Comparison of ENCODE assay signal across 9 mouse cellular contexts in the genomic region with DNA sequence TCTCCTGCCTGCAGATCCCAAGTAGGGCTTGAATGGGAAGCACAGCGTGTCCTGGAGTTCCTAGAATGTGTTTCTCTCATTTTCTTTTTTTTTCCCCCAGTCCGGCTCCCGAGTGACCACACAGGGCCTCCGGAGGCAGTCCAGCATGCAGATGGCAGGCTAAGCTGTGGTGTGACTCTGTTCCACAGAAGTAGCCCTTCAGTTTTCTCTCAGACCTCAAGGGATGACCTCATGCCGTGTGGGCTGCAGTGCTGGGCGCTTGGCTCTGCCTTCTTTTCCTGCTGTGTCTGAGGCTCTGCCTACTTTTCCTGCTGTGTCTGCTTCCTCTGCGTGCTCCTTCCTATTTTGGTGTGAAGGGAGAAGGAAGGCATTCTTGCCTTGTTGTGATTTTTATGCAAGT.
DNase-seq lines count a peak whose midpoint lies in the region; ATAC-seq and TF ChIP-seq lines count a peak whose summit lies in the region.
"Had no signal": no experiment of that assay in that cellular context is flagged by ENCODE, and none has a peak within 500 bp of the region (broad histone marks: within the 10 kb centered on the region; RNA-seq: fewer than 3 reads in every experiment).

No protein-coding gene starts in this region.

- H3K4me3 ChIP-seq in lung, embryonic 16.5 days (ENCODE audit: low read length): 0 out of 2 replicates have a peak overlapping the region, but pooled peaks have one; percentile 4
- no peak overlapping the region for H3K4me3 ChIP-seq in lung, adult 2 months (replicated peaks; ENCODE audit: extremely low read depth, low read depth, low read length)
- no peak overlapping the region for H3K4me3 ChIP-seq in heart, embryonic 15.5 days
- H3K4me3 ChIP-seq in stomach, embryonic 14.5 days (ENCODE audit: low read depth, low read length): no peak overlapping the region

- DNase-seq in lung, adult 2 months: no peak
- peak; percentile 5 for DNase-seq in embryo, embryonic 9.5 days (ENCODE audit: extremely low spot score)
- no peak for DNase-seq in adrenal gland, postnatal 4 days (ENCODE audit: low spot score in 2 of 2)
- no peak for DNase-seq in adrenal gland, adult 18-20 months (ENCODE audit: low spot score in 2 of 2)

- H3K27ac ChIP-seq in lung, embryonic 16.5 days (ENCODE audit: low read length): peak overlapping the region; percentile 75
- peak overlapping the region; percentile 51 for H3K27ac ChIP-seq in heart, embryonic 15.5 days
- H3K27ac ChIP-seq in stomach, embryonic 14.5 days (ENCODE audit: low read length): peak overlapping the region; percentile 35; the same call in 1 of the 2 replicates

- TF ChIP-seq POLR2A in lung, adult 2 months (IDR thresholded peaks at IDR 0.05; ENCODE audit: borderline replicate concordance, extremely low read depth, low read depth, low read length): no peak

- H3K9ac ChIP-seq in lung, embryonic 16.5 days (ENCODE audit: low read length): 0 out of 2 replicates have a peak overlapping the region, but pooled peaks have one; percentile 31
- H3K9ac ChIP-seq in heart, embryonic 15.5 days: no peak overlapping the region
- no peak overlapping the region for H3K9ac ChIP-seq in stomach, embryonic 14.5 days (replicated peaks; ENCODE audit: low read depth, low read length)

- H3K9me3 ChIP-seq in lung, embryonic 16.5 days (ENCODE audit: control insufficient read depth, low read length): no peaks in the 10 kb centered on the region
- no peaks in the 10 kb centered on the region for H3K9me3 ChIP-seq in heart, embryonic 15.5 days (replicated peaks)
- no peaks in the 10 kb centered on the region for H3K9me3 ChIP-seq in stomach, embryonic 14.5 days (ENCODE audit: control insufficient read depth, low read depth, low read length)

- TF ChIP-seq CTCF in lung, adult 2 months (IDR thresholded peaks at IDR 0.05; ENCODE audit: insufficient read depth, low read length): no peak

- peak overlapping the region; percentile 2 for H3K4me2 ChIP-seq in lung, embryonic 16.5 days (ENCODE audit: low read depth, low read length)
- H3K4me2 ChIP-seq in heart, embryonic 15.5 days: peak overlapping the region; percentile 41; the same call in 1 of the 2 replicates
- H3K4me2 ChIP-seq in stomach, embryonic 14.5 days (replicated peaks; ENCODE audit: low read depth, low read length): 0 out of 2 replicates have a peak overlapping the region, but pooled peaks have one; percentile 14

- no peaks in the 10 kb centered on the region for H3K36me3 ChIP-seq in lung, embryonic 16.5 days (ENCODE audit: control insufficient read depth, insufficient read depth, low read length)
- no peaks in the 10 kb centered on the region for H3K36me3 ChIP-seq in heart, embryonic 15.5 days
- H3K36me3 ChIP-seq in stomach, embryonic 14.5 days (ENCODE audit: control insufficient read depth, insufficient read depth, low read length): no peaks in the 10 kb centered on the region

- H3K27me3 ChIP-seq in lung, embryonic 16.5 days (ENCODE audit: control insufficient read depth, insufficient read depth, low read depth, low read length): no peaks in the 10 kb centered on the region
- H3K27me3 ChIP-seq in heart, embryonic 15.5 days: no peaks in the 10 kb centered on the region
- no peaks in the 10 kb centered on the region for H3K27me3 ChIP-seq in stomach, embryonic 14.5 days (ENCODE audit: control insufficient read depth, insufficient read depth, low read length)

- WGBS in lung, embryonic 16.5 days: 18% methylated on average over 7 of the region's 7 CpGs
- 30% methylated on average over 7 of the region's 7 CpGs for WGBS in lung, adult 2 months
- 30% methylated on average over 7 of the region's 7 CpGs for WGBS in heart, embryonic 15.5 days
- 40% methylated on average over 7 of the region's 7 CpGs for WGBS in stomach, embryonic 14.5 days

- ATAC-seq in lung, embryonic 16.5 days (ENCODE audit: low read depth): peak; percentile 78
- ATAC-seq in heart, embryonic 15.5 days (replicated peaks; ENCODE audit: insufficient number of reproducible peaks, insufficient read depth, low FRiP score, low read depth): no peak
- peak; percentile 49; the same call in 1 of the 2 replicates for ATAC-seq in stomach, embryonic 14.5 days (ENCODE audit: insufficient number of reproducible peaks, insufficient read depth, low FRiP score, low read depth)
- no peak for ATAC-seq in erythroid progenitor cell, adult 5-6 weeks (replicated peaks; ENCODE audit: low FRiP score, poor library complexity, severe bottlenecking)
- ATAC-seq: Patski had no signal

- H3K4me1 ChIP-seq in lung, embryonic 16.5 days (replicated peaks; ENCODE audit: control insufficient read depth, insufficient read depth, low read length): peaks cover 13% of the 10 kb centered on the region
- H3K4me1 ChIP-seq in lung, adult 2 months (ENCODE audit: control insufficient read depth, insufficient read depth, low read length): no peaks in the 10 kb centered on the region
- peaks cover 18% of the 10 kb centered on the region for H3K4me1 ChIP-seq in heart, embryonic 15.5 days (replicated peaks)
- H3K4me1 ChIP-seq in stomach, embryonic 14.5 days (ENCODE audit: control insufficient read depth, insufficient read depth, low read length): peaks cover 9% of the 10 kb centered on the region; the same call in 1 of the 2 replicates

Comparison
In these comparisons a context has a peak if more than half of its experiments do, and no peak if none do; other contexts are left out.
1. ATAC-seq: peak in lung, embryonic 16.5 days (single experiment) and stomach, embryonic 14.5 days (single experiment); none in heart, embryonic 15.5 days (single experiment) and erythroid progenitor cell, adult 5-6 weeks (single experiment).
2. Peak in every context shown above with its lines, with median percentiles within 50 percentile points of each other: H3K27ac ChIP-seq and H3K4me2 ChIP-seq.